Mouse (Mus musculus): ENCODE measurements around the gene Ifi27l2b. TPM values are rescaled to one million over a fixed set of nuclear protein-coding genes. Genes with fewer than 3 reads are reported as not detected.

Ifi27l2b gene
- polyA plus RNA-seq, 1 experiment from 2014 or later: not detected

- Histone ChIP-seq H3K27me3 (ENCODE audit: insufficient read depth, low read length) (no peaks in the 10 kb centered on the region), H3K9ac (replicated peaks; ENCODE audit: low read length) (no peak overlapping the region), H3K27ac (ENCODE audit: low read length) (no peak overlapping the region), H3K4me3 (ENCODE audit: low read length) (no peak overlapping the region), H3K4me1 (ENCODE audit: insufficient read depth, low read length) (no peaks in the 10 kb centered on the region), H3K9me3 (ENCODE audit: low read length) (no peaks in the 10 kb centered on the region), H3K4me2 (replicated peaks; ENCODE audit: low read depth, low read length) (no peak overlapping the region), H3K36me3 (ENCODE audit: insufficient read depth, low read length) (peaks cover 78% of the 10 kb centered on the region)
- WGBS: 92% methylated on average over 10 of the region's 10 CpGs
- ATAC-seq (ENCODE audit: low FRiP score, low TSS enrichment): no peak
Observed at GRCm38 (mm10) chr12:103408144-103408543, 48.9 kb downstream of the Ifi27l2b start.

DNA sequence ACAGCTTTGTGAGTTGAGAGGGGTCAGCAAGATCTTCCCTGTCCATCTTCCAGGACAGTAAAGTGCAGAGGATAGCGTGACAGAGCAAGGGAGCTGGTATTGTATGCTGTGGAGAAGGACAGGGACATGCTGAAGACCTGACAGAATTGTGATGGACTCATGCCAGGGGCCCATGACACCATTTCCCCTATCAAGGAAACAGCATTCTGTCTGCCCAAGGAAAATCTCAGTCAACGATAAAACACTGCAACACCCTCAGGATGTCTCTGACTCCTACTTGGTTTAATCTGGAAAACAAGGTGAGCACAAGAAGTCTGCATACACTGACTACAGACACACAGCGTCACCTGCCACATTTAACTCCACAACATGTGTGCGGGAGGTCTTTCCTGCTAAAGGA lies 49.3 kb downstream of the Ifi27l2b start, which contains the start of gene 9330161L09Rik:
Gene 9330161L09Rik, minus strand, starts transcription at position 101 of the 400 bp plus-strand sequence.
- Histone ChIP-seq H3K4me2 (replicated peaks; ENCODE audit: low read depth, low read length) (no peak within 1 kb of the TSS), H3K9me3 (ENCODE audit: low read length) (no peaks in the 10 kb centered on the region), H3K4me1 (ENCODE audit: insufficient read depth, low read length) (no peaks in the 10 kb centered on the region), H3K27ac (ENCODE audit: low read length) (no peak within 1 kb of the TSS), H3K9ac (replicated peaks; ENCODE audit: low read length) (no peak within 1 kb of the TSS), H3K4me3 (ENCODE audit: low read length) (no peak within 1 kb of the TSS), H3K27me3 (ENCODE audit: insufficient read depth, low read length) (no peaks in the 10 kb centered on the region), H3K36me3 (ENCODE audit: insufficient read depth, low read length) (peaks cover 74% of the 10 kb centered on the region)
- ATAC-seq (ENCODE audit: low FRiP score, low TSS enrichment): no peak
- WGBS: 93% methylated on average over 4 of the region's 4 CpGs

GRCm38 (mm10) chr12:103404131-103404530 lies 52.9 kb downstream of the Ifi27l2b start:
- H3K27ac ChIP-seq (ENCODE audit: low read length): no peak overlapping the region
- WGBS: 83% methylated on average over 18 of the region's 18 CpGs
- no peaks in the 10 kb centered on the region for H3K27me3 ChIP-seq (ENCODE audit: insufficient read depth, low read length)
- H3K4me1 ChIP-seq (ENCODE audit: insufficient read depth, low read length): no peaks in the 10 kb centered on the region
- no peak overlapping the region for H3K9ac ChIP-seq (replicated peaks; ENCODE audit: low read length)
- H3K4me3 ChIP-seq (ENCODE audit: low read length): no peak overlapping the region
- H3K4me2 ChIP-seq (replicated peaks; ENCODE audit: low read depth, low read length): no peak overlapping the region
- peaks cover 42% of the 10 kb centered on the region for H3K36me3 ChIP-seq (ENCODE audit: insufficient read depth, low read length)
- ATAC-seq (ENCODE audit: low FRiP score, low TSS enrichment): no peak
- no peaks in the 10 kb centered on the region for H3K9me3 ChIP-seq (ENCODE audit: low read length)

Other genes with a start within 250 kb of the Ifi27l2b start
- 0.47 and 1.5 TPM in 2 replicates for gene Prima1, start 215.1 kb downstream of the Ifi27l2b start, polyA plus RNA-seq (2015; fragmentation: Nextera tagmentation; extraction: Ambion mirVana)
- gene Fam181a, start 146.2 kb downstream of the Ifi27l2b start, polyA plus RNA-seq (2015; fragmentation: Nextera tagmentation; extraction: Ambion mirVana): not detected in 2 replicates
- 1.3 and 4.5 TPM in 2 replicates for gene Asb2, start 101.2 kb downstream of the Ifi27l2b start, polyA plus RNA-seq (2015; fragmentation: Nextera tagmentation; extraction: Ambion mirVana)
- 7.7 and 8.1 TPM in 2 replicates for gene Otub2, start 68.5 kb downstream of the Ifi27l2b start, polyA plus RNA-seq (2015; fragmentation: Nextera tagmentation; extraction: Ambion mirVana)
- 0.30 TPM in 1 of 2 replicates, not detected in the other for gene 9330161L09Rik, start 49.4 kb downstream of the Ifi27l2b start, polyA plus RNA-seq (2015; fragmentation: Nextera tagmentation; extraction: Ambion mirVana)
- gene Ddx24, start 31.4 kb downstream of the Ifi27l2b start, polyA plus RNA-seq (2015; fragmentation: Nextera tagmentation; extraction: Ambion mirVana): 74.6 and 92.1 TPM in 2 replicates
- 32.8 and 39.5 TPM in 2 replicates for gene Ifi27, start 23.0 kb downstream of the Ifi27l2b start, polyA plus RNA-seq (2015; fragmentation: Nextera tagmentation; extraction: Ambion mirVana)
- gene Ifi27l2a, start 13.5 kb downstream of the Ifi27l2b start, polyA plus RNA-seq (2015; fragmentation: Nextera tagmentation; extraction: Ambion mirVana): 6.6 and 7.2 TPM in 2 replicates
- gene Ppp4r4, start 75.1 kb upstream of the Ifi27l2b start, polyA plus RNA-seq (2015; fragmentation: Nextera tagmentation; extraction: Ambion mirVana): 1.1 and 1.2 TPM in 2 replicates
- gene Serpina10, start 174.2 kb upstream of the Ifi27l2b start, polyA plus RNA-seq (2015; fragmentation: Nextera tagmentation; extraction: Ambion mirVana): 2.4 and 2.7 TPM in 2 replicates
- gene Serpina6, start 200.0 kb upstream of the Ifi27l2b start, polyA plus RNA-seq (2015; fragmentation: Nextera tagmentation; extraction: Ambion mirVana): 7.8 and 12.7 TPM in 2 replicates
- gene Serpina16, start 218.9 kb upstream of the Ifi27l2b start, polyA plus RNA-seq (2015; fragmentation: Nextera tagmentation; extraction: Ambion mirVana): not detected in 2 replicates
- gene Serpina1f, start 238.3 kb upstream of the Ifi27l2b start, polyA plus RNA-seq (2015; fragmentation: Nextera tagmentation; extraction: Ambion mirVana): not detected in 2 replicates

Measured in kidney, embryonic 16.5 days (tissue).